21 mouse cellular contexts compared by ENCODE assay signal in the genomic region with DNA sequence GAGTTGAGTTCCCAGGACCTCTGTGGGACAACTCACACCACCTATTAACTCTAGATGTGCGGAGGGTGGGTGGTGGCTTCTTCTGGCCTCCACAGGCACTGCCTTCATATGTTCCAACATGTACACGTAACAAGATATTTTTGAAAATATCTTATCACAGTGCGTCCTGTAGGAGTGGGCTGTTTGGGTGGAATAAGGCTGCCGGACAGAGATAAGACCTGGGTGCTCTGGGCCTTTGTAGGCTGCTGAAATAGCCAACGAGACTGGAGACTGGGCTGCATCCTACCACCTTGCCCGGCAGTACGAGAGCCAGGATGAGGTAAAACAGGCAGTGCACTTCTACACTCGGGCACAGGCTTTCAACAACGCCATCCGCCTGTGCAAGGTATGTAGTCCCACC. TPM values are rescaled to one million over a fixed set of nuclear protein-coding genes. Genes with fewer than 3 reads are reported as not detected.
DNase-seq lines count a peak whose midpoint lies in the region; ATAC-seq and TF ChIP-seq lines count a peak whose summit lies in the region.
"Had no signal": no experiment of that assay in that cellular context is flagged by ENCODE, and none has a peak within 500 bp of the region (broad histone marks: within the 10 kb centered on the region; RNA-seq: fewer than 3 reads in every experiment).

No protein-coding gene starts in this region.

- H3K36me3 ChIP-seq in heart, embryonic 12.5 days: peaks cover 15% of the 10 kb centered on the region
- peaks cover 23% of the 10 kb centered on the region for H3K36me3 ChIP-seq in E14TG2a.4 (ENCODE audit: insufficient read depth, low read length)
- peaks cover 42% of the 10 kb centered on the region for H3K36me3 ChIP-seq in liver, embryonic 13.5 days
- H3K36me3 ChIP-seq in midbrain, embryonic 16.5 days (ENCODE audit: control insufficient read depth, insufficient read depth, low read length): peaks cover 3% of the 10 kb centered on the region

- peaks cover 24% of the 10 kb centered on the region for H3K4me1 ChIP-seq in heart, embryonic 12.5 days (replicated peaks)
- H3K4me1 ChIP-seq in E14TG2a.4 (replicated peaks; ENCODE audit: low read depth, low read length): peaks cover 10% of the 10 kb centered on the region
- H3K4me1 ChIP-seq in liver, embryonic 13.5 days (replicated peaks): peaks cover 92% of the 10 kb centered on the region
- no peaks in the 10 kb centered on the region for H3K4me1 ChIP-seq in midbrain, embryonic 16.5 days (ENCODE audit: control insufficient read depth, insufficient read depth, low read length)
- H3K4me1 ChIP-seq: neural tube, embryonic 13.5 days had no signal

- peak; percentile 36 for TF ChIP-seq CTCF in E14TG2a.4 (conservative IDR thresholded peaks at IDR 0.05; ENCODE audit: low read length)

- no peak for DNase-seq in heart, postnatal 10 days
- peak; percentile 49 for DNase-seq in c-Kit-positive CD71-positive TER-119-positive erythroid progenitor cells, embryonic 14.5 days (ENCODE audit: low spot score)
- peak; percentile 32 for DNase-seq in liver, embryonic 13.5 days
- DNase-seq in left cerebral cortex, adult 18-20 months (ENCODE audit: low spot score in 2 of 2): no peak
- no peak for DNase-seq in urinary bladder, adult 18-20 months (ENCODE audit: low spot score in 2 of 2)
- DNase-seq: adrenal gland, postnatal 25 days; B cell, adult 2 months; cerebellum, adult 11 months; forebrain, postnatal 0 days; gastrocnemius, postnatal 25 days; kidney, postnatal 4 days; thymus, adult 18-20 months had no signal

- H3K27ac ChIP-seq in heart, embryonic 12.5 days (ENCODE audit: poor library complexity, severe bottlenecking): peak overlapping the region; percentile 55
- H3K27ac ChIP-seq in liver, embryonic 13.5 days: peak overlapping the region; percentile 99
- H3K27ac ChIP-seq in midbrain, embryonic 16.5 days (ENCODE audit: low read length): no peak overlapping the region
- H3K27ac ChIP-seq: left cerebral cortex, adult 2 months; macrophage; neural tube, embryonic 13.5 days had no signal

- intact Hi-C loops in heart, postnatal 10 days (cut with DNase I): no loop called here

- H3K9me3 ChIP-seq in heart, embryonic 12.5 days (replicated peaks): no peaks in the 10 kb centered on the region
- H3K9me3 ChIP-seq in E14TG2a.4 (ENCODE audit: low read length): no peaks in the 10 kb centered on the region
- no peaks in the 10 kb centered on the region for H3K9me3 ChIP-seq in liver, embryonic 13.5 days (replicated peaks)
- no peaks in the 10 kb centered on the region for H3K9me3 ChIP-seq in midbrain, embryonic 16.5 days (replicated peaks; ENCODE audit: control insufficient read depth, low read length, poor library complexity, severe bottlenecking)
- H3K9me3 ChIP-seq: neural tube, embryonic 13.5 days had no signal

- H3K9ac ChIP-seq in heart, embryonic 12.5 days: peak overlapping the region; percentile 24; the same call in 1 of the 2 replicates
- peak overlapping the region; percentile 87 for H3K9ac ChIP-seq in liver, embryonic 13.5 days
- no peak overlapping the region for H3K9ac ChIP-seq in midbrain, embryonic 16.5 days (ENCODE audit: low read depth, low read length)
- H3K9ac ChIP-seq: forebrain, postnatal 0 days; neural tube, embryonic 13.5 days had no signal

- H3K4me2 ChIP-seq in heart, embryonic 12.5 days: peak overlapping the region; percentile 19; the same call in 1 of the 2 replicates
- H3K4me2 ChIP-seq in liver, embryonic 13.5 days: peak overlapping the region; percentile 79
- no peak overlapping the region for H3K4me2 ChIP-seq in midbrain, embryonic 16.5 days (ENCODE audit: low read length)
- H3K4me2 ChIP-seq: neural tube, embryonic 13.5 days had no signal

- no peaks in the 10 kb centered on the region for H3K27me3 ChIP-seq in heart, embryonic 12.5 days (replicated peaks)
- H3K27me3 ChIP-seq in E14TG2a.4 (ENCODE audit: insufficient read depth, low read length): no peaks in the 10 kb centered on the region
- H3K27me3 ChIP-seq in liver, embryonic 13.5 days: no peaks in the 10 kb centered on the region
- H3K27me3 ChIP-seq in midbrain, embryonic 16.5 days (ENCODE audit: control insufficient read depth, insufficient read depth, low read depth, low read length): no peaks in the 10 kb centered on the region
- H3K27me3 ChIP-seq: neural tube, embryonic 13.5 days had no signal

- ATAC-seq in heart, embryonic 12.5 days (ENCODE audit: insufficient number of reproducible peaks, low FRiP score): peak; percentile 85
- ATAC-seq in liver, embryonic 13.5 days (ENCODE audit: low read depth): peak; percentile 91
- no peak for ATAC-seq in midbrain, embryonic 16.5 days
- ATAC-seq: forebrain, postnatal 0 days had no signal

- peak overlapping the region; percentile 15; the same call in 1 of the 2 replicates for H3K4me3 ChIP-seq in heart, embryonic 12.5 days
- H3K4me3 ChIP-seq in E14TG2a.4 (replicated peaks; ENCODE audit: low read length): no peak overlapping the region
- H3K4me3 ChIP-seq in liver, embryonic 13.5 days (replicated peaks): peak overlapping the region; percentile 69
- H3K4me3 ChIP-seq in midbrain, embryonic 16.5 days (ENCODE audit: low read depth, low read length): no peak overlapping the region
- H3K4me3 ChIP-seq: left cerebral cortex, adult 2 months; neural tube, embryonic 13.5 days had no signal

- WGBS in heart, embryonic 12.5 days: 50% methylated on average over 10 of the region's 10 CpGs
- 24% methylated on average over 10 of the region's 10 CpGs for WGBS in liver, embryonic 13.5 days (ENCODE audit: insufficient replicate concordance)
- 94% methylated on average over 10 of the region's 10 CpGs for WGBS in midbrain, embryonic 16.5 days

RNA-seq across cellular contexts. Expression of a gene that starts 5.8 kb away (rescaled TPM):
- polyA plus RNA-seq in heart, embryonic 12.5 days (2016; fragmentation: Nextera tagmentation; extraction: Ambion mirVana): 16.3 and 20.4 TPM in 2 replicates
- 10 to 100 TPM; 42.1 to 42.2 TPM for total RNA-seq in heart, postnatal 10 days (2021)
- 5.2 and 5.6 TPM in 2 replicates for polyA plus RNA-seq in liver, embryonic 13.5 days (2015; fragmentation: Nextera tagmentation; extraction: Ambion mirVana)
- polyA plus RNA-seq in midbrain, embryonic 16.5 days (2015; fragmentation: Nextera tagmentation; extraction: Ambion mirVana): 10.3 and 11.1 TPM in 2 replicates
- 1 to 10 TPM; 8.9 to 9.4 TPM for total RNA-seq in left cerebral cortex, adult 18-20 months (2021)
- total RNA-seq: common myeloid progenitor, adult 5-6 weeks had no signal
- polyA plus RNA-seq: macrophage had no signal

RNA-seq across cellular contexts. Expression of a gene that starts 26.6 kb away (rescaled TPM):
- polyA plus RNA-seq in heart, embryonic 12.5 days (2016; fragmentation: Nextera tagmentation; extraction: Ambion mirVana): 23.5 and 30.7 TPM in 2 replicates
- 10 to 100 TPM; 15.2 to 16.8 TPM for total RNA-seq in heart, postnatal 10 days (2021)
- polyA plus RNA-seq in liver, embryonic 13.5 days (2015; fragmentation: Nextera tagmentation; extraction: Ambion mirVana): 16.3 and 18.2 TPM in 2 replicates
- polyA plus RNA-seq in midbrain, embryonic 16.5 days (2015; fragmentation: Nextera tagmentation; extraction: Ambion mirVana): 51.9 and 53.4 TPM in 2 replicates
- total RNA-seq in left cerebral cortex, adult 18-20 months (2021): 10 to 100 TPM; 28.4 to 34.4 TPM

RNA-seq across cellular contexts. Expression of a gene that starts 31.4 kb away (rescaled TPM):
- 0.27 TPM in 1 of 2 replicates, not detected in the other for polyA plus RNA-seq in heart, embryonic 12.5 days (2016; fragmentation: Nextera tagmentation; extraction: Ambion mirVana)
- 1 to 10 TPM; 1.9 to 4.6 TPM for total RNA-seq in heart, postnatal 10 days (2021)
- polyA plus RNA-seq in liver, embryonic 13.5 days (2015; fragmentation: Nextera tagmentation; extraction: Ambion mirVana): 0.09 TPM in 1 of 2 replicates, not detected in the other
- polyA plus RNA-seq in midbrain, embryonic 16.5 days (2015; fragmentation: Nextera tagmentation; extraction: Ambion mirVana): 0.38 TPM in 1 of 2 replicates, not detected in the other
- total RNA-seq in left cerebral cortex, adult 18-20 months (2021): under 1 TPM; 0.54 to 0.67 TPM
- total RNA-seq: adrenal gland, postnatal 25 days; common myeloid progenitor, adult 5-6 weeks; ES-E14; midbrain, postnatal 0 days had no signal
- polyA plus RNA-seq: macrophage; neural tube, embryonic 13.5 days had no signal

RNA-seq across cellular contexts. Expression of a gene that starts 44.0 kb away (rescaled TPM):
- polyA plus RNA-seq in heart, embryonic 12.5 days (2016; fragmentation: Nextera tagmentation; extraction: Ambion mirVana): 19.5 and 21.1 TPM in 2 replicates
- 10 to 100 TPM; 27.7 to 28.8 TPM for total RNA-seq in heart, postnatal 10 days (2021)
- polyA plus RNA-seq in liver, embryonic 13.5 days (2015; fragmentation: Nextera tagmentation; extraction: Ambion mirVana): 9.1 and 12.8 TPM in 2 replicates
- 33.6 and 36.1 TPM in 2 replicates for polyA plus RNA-seq in midbrain, embryonic 16.5 days (2015; fragmentation: Nextera tagmentation; extraction: Ambion mirVana)
- total RNA-seq in left cerebral cortex, adult 18-20 months (2021): 10 to 100 TPM; 46.9 to 47.0 TPM

Comparison
In these comparisons a context has a peak if more than half of its experiments do, and no peak if none do; other contexts are left out.
1. H3K4me3 ChIP-seq: peak in heart, embryonic 12.5 days (single experiment) and liver, embryonic 13.5 days (single experiment); none in E14TG2a.4 (single experiment) and midbrain, embryonic 16.5 days (single experiment).
2. DNase-seq: peak in c-Kit-positive CD71-positive TER-119-positive erythroid progenitor cells, embryonic 14.5 days (single experiment) and liver, embryonic 13.5 days (single experiment); none in heart, postnatal 10 days (0 of 2), left cerebral cortex, adult 18-20 months (0 of 2) and urinary bladder, adult 18-20 months (0 of 2).